14 mouse cellular contexts compared by ENCODE assay signal in the genomic region with DNA sequence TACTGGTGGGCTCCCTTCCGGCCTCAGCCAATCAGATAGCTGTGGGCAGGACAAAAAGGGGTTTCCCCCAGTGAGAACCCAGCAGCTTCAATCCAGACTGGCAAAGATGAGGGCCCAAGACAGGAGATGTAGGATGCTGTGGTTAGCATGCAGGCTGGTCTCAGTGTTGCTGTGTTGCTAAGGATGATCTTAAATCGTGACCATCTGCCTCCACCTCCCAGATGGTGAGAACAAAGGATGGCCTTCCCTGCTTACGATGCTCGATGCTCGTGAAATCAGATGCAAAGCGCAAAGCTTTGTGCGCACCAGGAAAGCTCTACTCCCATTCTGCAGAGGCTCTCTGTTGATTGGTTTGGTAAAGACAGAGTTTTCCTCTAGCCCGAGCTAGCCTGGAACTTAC.
"Had no signal": no experiment of that assay in that cellular context is flagged by ENCODE, and none has a peak within 500 bp of the region (broad histone marks: within the 10 kb centered on the region; RNA-seq: fewer than 3 reads in every experiment).

No protein-coding gene starts in this region.

- H3K27me3 ChIP-seq: midbrain, embryonic 13.5 days; midbrain, embryonic 15.5 days; neural tube, embryonic 12.5 days; stomach, embryonic 15.5 days had no signal

- H3K4me1 ChIP-seq: midbrain, embryonic 13.5 days; midbrain, embryonic 15.5 days; neural tube, embryonic 12.5 days; stomach, embryonic 15.5 days had no signal

- DNase-seq: lung, adult 18-20 months; lung, embryonic 14.5 days; lung, postnatal 10 days; lung, postnatal 4 days; right cerebral cortex, postnatal 14 days; thymus, adult 2 months; thymus, postnatal 25 days; thymus, postnatal 4 days had no signal

- H3K4me2 ChIP-seq: lung, embryonic 14.5 days; midbrain, embryonic 11.5 days; midbrain, embryonic 13.5 days; midbrain, embryonic 15.5 days; neural tube, embryonic 12.5 days; stomach, embryonic 15.5 days had no signal

- H3K9ac ChIP-seq: lung, embryonic 14.5 days; midbrain, embryonic 13.5 days; midbrain, embryonic 15.5 days; neural tube, embryonic 12.5 days; stomach, embryonic 15.5 days had no signal

- H3K9me3 ChIP-seq: midbrain, embryonic 15.5 days; stomach, embryonic 15.5 days had no signal

- H3K4me3 ChIP-seq: midbrain, embryonic 13.5 days; midbrain, embryonic 15.5 days; neural tube, embryonic 12.5 days; stomach, embryonic 15.5 days had no signal

- ATAC-seq: midbrain, embryonic 13.5 days; midbrain, embryonic 15.5 days had no signal

- H3K27ac ChIP-seq: midbrain, embryonic 13.5 days; midbrain, embryonic 15.5 days; neural tube, embryonic 12.5 days; stomach, embryonic 15.5 days; stomach, postnatal 0 days had no signal
